Mouse (Mus musculus): ENCODE data around the gene Mrtfa. TPM values are rescaled to one million over a fixed set of nuclear protein-coding genes. Genes with fewer than 3 reads are reported as not detected.

Gene Mrtfa
- polyA plus RNA-seq, 1 experiment from 2014 or later = 23.8 TPM

- DNase-seq (ENCODE audit: low spot score) (no peak), ATAC-seq (ENCODE audit: insufficient read depth, low FRiP score, low TSS enrichment) (no peak)
- no peak overlapping the region for H3K4me3 ChIP-seq (ENCODE audit: low read depth, low read length)
- H3K27ac ChIP-seq (ENCODE audit: low read depth, low read length) = no peak overlapping the region
- no peaks in the 10 kb centered on the region for H3K9me3 ChIP-seq (ENCODE audit: control insufficient read depth, low read length)
- H3K27me3 ChIP-seq (ENCODE audit: control insufficient read depth, insufficient read depth, low read length) = no peaks in the 10 kb centered on the region
- H3K4me2 ChIP-seq (ENCODE audit: low read depth) = no peak overlapping the region
- H3K9ac ChIP-seq (ENCODE audit: low read length) = no peak overlapping the region
- peaks cover 8% of the 10 kb centered on the region for H3K4me1 ChIP-seq (ENCODE audit: control insufficient read depth, insufficient read depth, low read length)
- 95% methylated on average over 5 of the region's 5 CpGs for WGBS
- H3K36me3 ChIP-seq (ENCODE audit: control insufficient read depth, insufficient read depth, low read length) = no peaks in the 10 kb centered on the region
Measured at GRCm38 (mm10) chr15:81192316-81192715, 1.8 kb upstream of the Mrtfa start.

- no peak for ATAC-seq (ENCODE audit: insufficient read depth, low FRiP score, low TSS enrichment)
- H3K27me3 ChIP-seq (ENCODE audit: control insufficient read depth, insufficient read depth, low read length) = no peaks in the 10 kb centered on the region
- peaks cover 8% of the 10 kb centered on the region for H3K4me1 ChIP-seq (ENCODE audit: control insufficient read depth, insufficient read depth, low read length)
- H3K36me3 ChIP-seq (ENCODE audit: control insufficient read depth, insufficient read depth, low read length) = no peaks in the 10 kb centered on the region
- H3K27ac ChIP-seq (ENCODE audit: low read depth, low read length) = no peak overlapping the region
- no peaks in the 10 kb centered on the region for H3K9me3 ChIP-seq (ENCODE audit: control insufficient read depth, low read length)
- H3K4me2 ChIP-seq (ENCODE audit: low read depth) = peak overlapping the region; percentile 47
- peak overlapping the region; percentile 38 for H3K4me3 ChIP-seq (ENCODE audit: low read depth, low read length)
- no peak for DNase-seq (ENCODE audit: low spot score)
- H3K9ac ChIP-seq (ENCODE audit: low read length) = peak overlapping the region; percentile 46
- 29% methylated on average over 9 of the region's 9 CpGs for WGBS
Measured at GRCm38 (mm10) chr15:81191303-81191702, 746 bp upstream of the Mrtfa start.

GRCm38 (mm10) chr15:81190011-81190629, 437 bp downstream of the Mrtfa start:
- DNase-seq (ENCODE audit: low spot score) (no peak), ATAC-seq (ENCODE audit: insufficient read depth, low FRiP score, low TSS enrichment) (no peak; the same call in 1 of the 2 replicates)
- peak overlapping the region; percentile 84 for H3K4me2 ChIP-seq (ENCODE audit: low read depth)
- H3K9me3 ChIP-seq (ENCODE audit: control insufficient read depth, low read length) = no peaks in the 10 kb centered on the region
- no peaks in the 10 kb centered on the region for H3K27me3 ChIP-seq (ENCODE audit: control insufficient read depth, insufficient read depth, low read length)
- peak overlapping the region; percentile 93 for H3K4me3 ChIP-seq (ENCODE audit: low read depth, low read length)
- H3K36me3 ChIP-seq (ENCODE audit: control insufficient read depth, insufficient read depth, low read length) = no peaks in the 10 kb centered on the region
- under 1% methylated on average over 20 of the region's 46 CpGs for WGBS
- 0 out of 2 replicates have a peak overlapping the region, but pooled peaks have one; percentile 2 for H3K27ac ChIP-seq (ENCODE audit: low read depth, low read length)
- H3K9ac ChIP-seq (ENCODE audit: low read length) = peak overlapping the region; percentile 88
- peaks cover 8% of the 10 kb centered on the region for H3K4me1 ChIP-seq (ENCODE audit: control insufficient read depth, insufficient read depth, low read length)

GRCm38 (mm10) chr15:81189061-81189460, 1.5 kb downstream of the Mrtfa start:
- Histone ChIP-seq H3K4me1 (ENCODE audit: control insufficient read depth, insufficient read depth, low read length) (peaks cover 8% of the 10 kb centered on the region), H3K27ac (ENCODE audit: low read depth, low read length) (no peak overlapping the region), H3K4me3 (ENCODE audit: low read depth, low read length) (peak overlapping the region; percentile 93; the same call in 1 of the 2 replicates)

GRCm38 (mm10) chr15:81184913-81185312, 5.6 kb downstream of the Mrtfa start:
- no peak overlapping the region for H3K27ac ChIP-seq (ENCODE audit: low read depth, low read length)
- H3K36me3 ChIP-seq (ENCODE audit: control insufficient read depth, insufficient read depth, low read length) = no peaks in the 10 kb centered on the region
- no peaks in the 10 kb centered on the region for H3K9me3 ChIP-seq (ENCODE audit: control insufficient read depth, low read length)
- H3K4me1 ChIP-seq (ENCODE audit: control insufficient read depth, insufficient read depth, low read length) = peaks cover 8% of the 10 kb centered on the region
- WGBS = 93% methylated on average over 1 of the region's 1 CpGs
- no peak overlapping the region for H3K4me3 ChIP-seq (ENCODE audit: low read depth, low read length)
- DNase-seq (ENCODE audit: low spot score) (no peak), ATAC-seq (ENCODE audit: insufficient read depth, low FRiP score, low TSS enrichment) (no peak)
- H3K9ac ChIP-seq (ENCODE audit: low read length) = no peak overlapping the region
- no peaks in the 10 kb centered on the region for H3K27me3 ChIP-seq (ENCODE audit: control insufficient read depth, insufficient read depth, low read length)
- H3K4me2 ChIP-seq (ENCODE audit: low read depth) = no peak overlapping the region

More at GRCm38 (mm10) chr15:81189061-81189460, 1.5 kb downstream of the Mrtfa start:
- Histone ChIP-seq H3K36me3 (ENCODE audit: control insufficient read depth, insufficient read depth, low read length) (no peaks in the 10 kb centered on the region), H3K27me3 (ENCODE audit: control insufficient read depth, insufficient read depth, low read length) (no peaks in the 10 kb centered on the region), H3K9ac (ENCODE audit: low read length) (no peak overlapping the region), H3K9me3 (ENCODE audit: control insufficient read depth, low read length) (no peaks in the 10 kb centered on the region), H3K4me2 (ENCODE audit: low read depth) (peak overlapping the region; percentile 84)
- DNase-seq (ENCODE audit: low spot score) (no peak), ATAC-seq (ENCODE audit: insufficient read depth, low FRiP score, low TSS enrichment) (no peak)
- whole genome bisulfite sequencing = 97% methylated on average over 2 of the region's 2 CpGs

GRCm38 (mm10) chr15:81181233-81181632, 9.3 kb downstream of the Mrtfa start:
- Histone ChIP-seq H3K4me3 (ENCODE audit: low read depth, low read length) (no peak overlapping the region), H3K9ac (ENCODE audit: low read length) (no peak overlapping the region), H3K4me2 (ENCODE audit: low read depth) (no peak overlapping the region), H3K4me1 (ENCODE audit: control insufficient read depth, insufficient read depth, low read length) (no peaks in the 10 kb centered on the region), H3K36me3 (ENCODE audit: control insufficient read depth, insufficient read depth, low read length) (no peaks in the 10 kb centered on the region), H3K27me3 (ENCODE audit: control insufficient read depth, insufficient read depth, low read length) (no peaks in the 10 kb centered on the region), H3K27ac (ENCODE audit: low read depth, low read length) (no peak overlapping the region), H3K9me3 (ENCODE audit: control insufficient read depth, low read length) (no peaks in the 10 kb centered on the region)
- WGBS = 65% methylated on average over 2 of the region's 2 CpGs
- no peak for ATAC-seq (ENCODE audit: insufficient read depth, low FRiP score, low TSS enrichment)
- no peak for DNase-seq (ENCODE audit: low spot score)

GRCm38 (mm10) chr15:81179523-81179922, 11.0 kb downstream of the Mrtfa start:
- ATAC-seq (ENCODE audit: insufficient read depth, low FRiP score, low TSS enrichment) (no peak), DNase-seq (ENCODE audit: low spot score) (no peak)
- Histone ChIP-seq H3K9ac (ENCODE audit: low read length) (no peak overlapping the region), H3K4me1 (ENCODE audit: control insufficient read depth, insufficient read depth, low read length) (no peaks in the 10 kb centered on the region), H3K9me3 (ENCODE audit: control insufficient read depth, low read length) (no peaks in the 10 kb centered on the region), H3K27ac (ENCODE audit: low read depth, low read length) (no peak overlapping the region), H3K36me3 (ENCODE audit: control insufficient read depth, insufficient read depth, low read length) (0 out of 2 replicates have a peak, but pooled peaks cover 2% of the 10 kb centered on the region), H3K4me2 (ENCODE audit: low read depth) (no peak overlapping the region), H3K27me3 (ENCODE audit: control insufficient read depth, insufficient read depth, low read length) (no peaks in the 10 kb centered on the region), H3K4me3 (ENCODE audit: low read depth, low read length) (no peak overlapping the region)
- WGBS = 93% methylated on average over 2 of the region's 2 CpGs

GRCm38 (mm10) chr15:81178703-81179102, 11.9 kb downstream of the Mrtfa start:
- 85% methylated on average over 11 of the region's 11 CpGs for WGBS

GRCm38 (mm10) chr15:81177860-81178259, 12.7 kb downstream of the Mrtfa start:
- ATAC-seq (ENCODE audit: insufficient read depth, low FRiP score, low TSS enrichment) (no peak), DNase-seq (ENCODE audit: low spot score) (no peak)
- Histone ChIP-seq H3K27ac (ENCODE audit: low read depth, low read length) (no peak overlapping the region), H3K9ac (ENCODE audit: low read length) (no peak overlapping the region), H3K9me3 (ENCODE audit: control insufficient read depth, low read length) (no peaks in the 10 kb centered on the region), H3K36me3 (ENCODE audit: control insufficient read depth, insufficient read depth, low read length) (peaks cover 2% of the 10 kb centered on the region; the same call in 1 of the 2 replicates), H3K27me3 (ENCODE audit: control insufficient read depth, insufficient read depth, low read length) (no peaks in the 10 kb centered on the region), H3K4me2 (ENCODE audit: low read depth) (no peak overlapping the region), H3K4me1 (ENCODE audit: control insufficient read depth, insufficient read depth, low read length) (no peaks in the 10 kb centered on the region), H3K4me3 (ENCODE audit: low read depth, low read length) (no peak overlapping the region)
- WGBS = 93% methylated on average over 7 of the region's 7 CpGs

More at GRCm38 (mm10) chr15:81178703-81179102, 11.9 kb downstream of the Mrtfa start:
- no peak overlapping the region for H3K4me3 ChIP-seq (ENCODE audit: low read depth, low read length)
- peaks cover 2% of the 10 kb centered on the region; the same call in 1 of the 2 replicates for H3K36me3 ChIP-seq (ENCODE audit: control insufficient read depth, insufficient read depth, low read length)
- H3K9me3 ChIP-seq (ENCODE audit: control insufficient read depth, low read length) = no peaks in the 10 kb centered on the region
- no peak overlapping the region for H3K9ac ChIP-seq (ENCODE audit: low read length)
- no peaks in the 10 kb centered on the region for H3K27me3 ChIP-seq (ENCODE audit: control insufficient read depth, insufficient read depth, low read length)
- H3K4me2 ChIP-seq (ENCODE audit: low read depth) = no peak overlapping the region
- H3K4me1 ChIP-seq (ENCODE audit: control insufficient read depth, insufficient read depth, low read length) = no peaks in the 10 kb centered on the region
- H3K27ac ChIP-seq (ENCODE audit: low read depth, low read length) = no peak overlapping the region
- DNase-seq (ENCODE audit: low spot score) (no peak), ATAC-seq (ENCODE audit: insufficient read depth, low FRiP score, low TSS enrichment) (no peak)

Data from neural tube, embryonic 11.5 days (tissue).